Mouse (Mus musculus) inflammation-experienced regulatory T-cells, adult 6 months (primary cell): ENCODE results near the gene Mpp3. TPM values are rescaled to one million over a fixed set of nuclear protein-coding genes. Genes with fewer than 3 reads are reported as not detected.

Experiments
- ATAC-seq: one replicate; pipeline ENCODE4 v1.8.0; 2017
- polyA plus RNA-seq, 3 experiments: library from polyadenylated mRNA; unstranded; fragments of 100-300 nt; shearing (Covaris generic); gene quantifications; one replicate each; pipeline ENCODE4 v1.2.1; 2017

Mpp3 gene
- under 1 TPM in 1 of 3 experiments, not detected in 2; 0.25 TPM for polyA plus RNA-seq

DNA sequence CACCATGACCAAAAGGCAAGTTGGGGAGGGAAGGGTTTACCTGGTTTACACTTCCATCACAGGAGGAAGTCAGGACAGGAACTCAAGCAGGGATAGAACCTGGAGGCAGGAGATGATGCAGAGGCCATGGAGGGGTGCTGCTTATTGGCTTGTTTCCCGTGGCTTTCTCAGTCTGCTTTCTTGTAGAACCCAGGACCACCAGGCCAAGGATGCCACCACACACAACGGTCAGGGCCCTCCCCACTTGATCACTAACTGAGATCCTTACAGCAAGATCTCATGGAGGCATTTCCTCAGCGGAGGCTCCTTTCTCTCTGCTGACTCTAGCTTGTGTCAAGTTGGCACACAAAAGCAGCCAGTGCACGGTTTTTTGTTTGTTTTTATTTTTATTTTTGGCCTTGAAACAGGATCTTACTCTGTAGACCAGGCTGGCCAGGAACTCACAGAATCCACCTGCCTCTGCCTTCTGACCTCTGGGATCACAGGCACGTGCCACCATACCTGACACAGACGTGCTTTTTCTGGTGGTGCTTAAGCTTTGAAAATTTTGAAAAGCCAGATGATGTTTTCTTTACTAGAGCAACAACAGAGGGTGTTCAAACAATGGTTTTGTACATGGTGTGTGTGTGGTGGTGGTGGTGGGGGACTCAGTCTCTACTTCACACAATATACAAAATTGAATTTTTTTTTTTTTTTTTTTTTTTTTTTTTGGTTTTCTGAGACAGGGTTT lies at the start of gene Mpp3:
TSS of gene Mpp3 (minus strand) at position 375 of the 730 bp plus-strand sequence.
- no peak for ATAC-seq

DNA sequence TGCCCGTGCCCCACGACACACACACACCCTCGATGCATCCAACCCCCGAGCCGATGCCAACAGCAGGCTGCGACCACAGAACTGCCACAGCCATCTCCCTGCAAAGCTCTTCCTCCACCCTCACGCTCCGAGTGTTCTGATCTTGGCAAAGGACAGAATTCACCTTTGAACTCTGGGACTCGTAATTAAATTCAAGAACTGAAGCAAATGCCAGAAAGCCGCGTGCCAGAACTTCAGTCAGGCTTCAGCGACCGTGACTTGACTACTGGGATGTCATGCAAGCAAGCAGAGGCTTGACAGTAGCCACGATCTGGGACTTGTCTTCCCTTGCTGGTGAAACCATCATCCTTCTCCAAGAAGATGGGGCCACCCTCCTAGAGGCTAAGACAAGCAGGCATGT lies 45.5 kb upstream of the Mpp3 start:
- no peak for ATAC-seq

DNA sequence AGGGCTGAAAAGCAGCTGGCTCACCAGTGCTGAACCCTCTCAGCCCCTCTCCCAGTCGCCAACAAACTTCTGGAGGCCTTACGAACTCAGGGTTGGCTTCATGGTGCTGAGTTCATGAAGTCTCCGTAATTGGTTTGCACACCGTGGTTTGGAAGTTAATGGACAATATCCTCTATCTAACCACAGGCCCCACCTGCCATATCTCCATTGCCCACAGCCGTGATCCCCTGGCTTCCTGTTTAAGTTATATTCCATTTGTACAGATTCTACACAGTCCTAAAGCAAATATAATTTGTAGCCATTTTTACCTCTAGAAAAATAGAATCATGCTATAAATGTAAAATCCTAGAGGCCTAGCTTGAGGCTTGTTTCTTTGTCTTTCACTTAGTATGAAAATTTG lies 44.5 kb upstream of the Mpp3 start:
- no peak for ATAC-seq

DNA sequence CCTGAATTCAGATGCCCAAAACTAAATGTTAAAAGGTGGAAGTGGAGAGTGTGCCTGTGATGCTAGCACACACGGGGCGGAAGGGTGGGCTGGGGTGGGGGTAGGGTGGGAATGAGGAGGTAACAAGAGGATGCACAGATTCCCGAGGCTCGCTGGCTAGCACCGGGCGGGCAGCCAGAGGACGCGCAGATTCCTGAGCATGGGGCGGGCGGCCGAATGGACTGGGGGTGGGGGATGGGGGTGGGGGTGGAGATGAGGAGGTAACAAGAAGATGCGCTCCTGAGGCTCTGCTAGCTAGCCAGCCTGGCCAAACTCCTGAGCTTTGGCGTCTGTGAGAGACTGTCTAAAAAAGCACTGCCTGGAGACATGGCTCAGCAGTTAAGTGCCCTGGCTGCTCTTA lies 42.2 kb upstream of the Mpp3 start:
- ATAC-seq: no peak

DNA sequence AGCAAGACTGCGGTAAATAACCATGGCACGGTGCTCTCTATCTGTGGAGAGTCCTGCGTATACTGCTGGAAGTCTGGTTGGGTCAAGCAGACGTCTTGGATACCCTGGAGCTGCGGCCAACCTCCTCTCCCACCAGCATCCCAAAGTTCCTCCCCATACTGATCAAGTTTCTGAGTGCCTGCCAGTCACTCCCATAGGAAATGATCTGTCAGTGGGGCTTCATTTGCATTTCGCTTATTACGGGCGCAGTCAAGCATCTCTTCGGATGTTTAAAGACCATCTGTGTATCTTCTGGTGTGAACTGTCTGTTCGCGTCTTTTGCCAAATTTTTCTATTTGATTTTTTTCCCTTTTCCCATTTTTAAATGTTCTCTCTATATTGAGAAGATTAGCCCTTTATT lies 41.4 kb upstream of the Mpp3 start:
- ATAC-seq: no peak

DNA sequence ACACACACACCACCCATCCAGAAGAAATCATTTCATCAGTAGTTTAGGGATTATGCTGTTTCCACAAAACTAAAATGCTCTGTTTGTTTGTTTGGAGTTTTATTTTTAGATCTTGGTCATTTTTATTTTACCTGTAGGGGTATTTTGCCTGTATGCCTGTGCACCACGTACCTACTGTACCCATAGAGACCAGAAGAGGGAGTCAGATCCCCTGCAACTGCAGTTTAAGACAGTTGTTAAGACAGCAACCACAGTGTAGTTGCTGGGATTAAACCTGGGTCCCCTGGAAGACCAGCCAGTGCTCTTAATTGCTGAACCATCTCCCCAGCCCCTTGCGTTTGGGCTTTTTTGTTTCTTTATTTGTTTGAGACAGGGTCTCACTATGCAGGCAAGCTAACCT lies 40.7 kb upstream of the Mpp3 start:
- no peak for ATAC-seq

DNA sequence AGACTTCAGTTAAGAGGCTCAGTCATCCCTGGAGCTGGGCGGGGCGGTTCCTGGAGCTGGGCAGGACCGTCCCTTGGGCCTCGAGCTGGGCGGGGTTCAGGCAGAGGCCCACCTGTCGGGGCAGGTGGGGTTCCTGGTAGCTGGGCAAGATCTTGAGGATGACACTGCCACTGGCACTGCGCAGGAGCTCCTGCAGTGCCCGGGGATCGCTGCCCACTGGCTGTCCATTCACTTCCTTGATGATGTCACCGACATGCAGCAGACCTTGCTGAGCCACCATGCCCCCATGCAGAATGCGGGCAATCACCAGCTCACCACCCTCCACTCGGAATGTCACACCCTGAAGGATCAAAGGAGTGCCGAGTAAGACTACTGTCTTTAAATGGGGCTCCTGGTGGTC lies 34.8 kb upstream of the Mpp3 start:
- no peak for ATAC-seq

DNA sequence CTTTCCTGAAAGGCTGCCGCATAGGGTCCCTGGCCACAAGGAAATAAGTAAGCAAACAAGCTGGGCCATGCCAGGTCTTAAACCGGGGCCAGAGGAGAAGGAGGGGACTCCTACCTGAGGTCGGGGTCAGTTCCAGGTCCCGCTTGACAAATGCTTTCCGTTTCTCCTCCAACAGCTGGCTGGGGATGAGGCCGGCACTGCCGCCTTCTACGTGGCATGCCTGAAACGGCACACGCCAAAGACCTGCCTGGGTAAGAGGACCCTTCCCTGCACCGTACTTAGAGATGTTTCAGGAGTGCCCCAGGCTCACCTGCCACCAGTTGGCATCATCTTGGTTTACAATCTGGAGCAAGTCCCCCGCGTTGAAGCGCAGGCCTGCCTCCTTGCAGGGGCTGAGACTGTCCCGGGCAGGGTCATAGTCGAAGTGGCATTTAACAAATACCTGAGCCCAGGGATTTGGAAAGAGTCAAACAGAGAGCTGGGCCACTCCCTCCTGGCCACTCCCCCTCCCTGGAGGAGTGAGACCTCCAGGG lies 33.7 kb upstream of the Mpp3 start:
- no peak for ATAC-seq

DNA sequence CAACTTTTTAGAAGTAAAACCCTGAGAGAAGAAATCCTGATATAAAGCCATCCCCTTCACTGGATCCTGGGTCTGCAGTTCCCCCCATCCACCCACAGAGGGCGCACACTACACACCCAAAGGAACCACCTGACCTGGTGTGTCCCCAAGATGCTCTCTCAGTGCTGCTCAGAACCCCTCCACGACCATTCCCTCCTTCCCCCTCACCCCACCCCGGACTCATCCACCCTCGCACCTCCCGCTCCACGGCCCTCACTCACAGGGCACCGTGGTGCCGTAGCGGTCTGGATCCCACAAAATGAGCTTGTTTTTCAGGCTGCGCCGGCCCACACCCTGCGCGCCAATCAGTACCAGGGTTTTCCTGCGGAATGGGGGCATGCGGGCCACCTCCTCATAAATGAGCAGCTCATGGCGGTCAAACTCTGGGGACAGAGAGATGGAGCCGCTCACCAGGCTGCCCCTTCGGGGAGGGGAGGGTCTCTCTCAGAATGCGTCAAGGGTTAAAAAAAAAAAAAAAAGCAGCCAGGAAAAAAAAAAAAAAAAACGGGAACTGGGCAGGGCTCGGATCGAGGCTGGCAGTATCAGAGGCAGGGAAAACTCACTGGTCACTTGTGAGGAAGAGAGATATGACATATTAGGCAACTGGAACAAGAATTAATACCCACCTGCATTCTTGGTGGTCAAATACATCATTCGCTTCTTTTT lies 33.1 kb upstream of the Mpp3 start:
- ATAC-seq: peak; percentile 54

DNA sequence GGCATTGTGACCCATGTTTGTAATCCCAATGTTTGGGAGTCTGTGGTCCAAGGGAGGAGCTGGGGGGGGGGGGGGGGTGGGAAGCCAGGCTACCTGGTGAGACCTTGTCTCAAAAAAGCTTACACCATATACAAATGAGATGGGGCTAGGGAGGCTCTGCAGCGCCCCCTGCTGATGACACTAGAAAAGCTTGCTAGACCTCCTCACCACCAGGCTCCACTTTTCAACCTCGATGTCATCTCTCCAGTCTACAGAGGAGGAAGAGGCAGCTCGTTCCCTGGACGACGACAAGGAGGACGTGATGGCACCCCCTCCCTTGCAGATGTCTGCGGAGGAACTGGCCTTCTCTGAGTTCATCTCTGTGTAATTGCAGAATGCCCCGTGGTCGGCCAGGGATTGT lies 25.6 kb upstream of the Mpp3 start:
- no peak for ATAC-seq

DNA sequence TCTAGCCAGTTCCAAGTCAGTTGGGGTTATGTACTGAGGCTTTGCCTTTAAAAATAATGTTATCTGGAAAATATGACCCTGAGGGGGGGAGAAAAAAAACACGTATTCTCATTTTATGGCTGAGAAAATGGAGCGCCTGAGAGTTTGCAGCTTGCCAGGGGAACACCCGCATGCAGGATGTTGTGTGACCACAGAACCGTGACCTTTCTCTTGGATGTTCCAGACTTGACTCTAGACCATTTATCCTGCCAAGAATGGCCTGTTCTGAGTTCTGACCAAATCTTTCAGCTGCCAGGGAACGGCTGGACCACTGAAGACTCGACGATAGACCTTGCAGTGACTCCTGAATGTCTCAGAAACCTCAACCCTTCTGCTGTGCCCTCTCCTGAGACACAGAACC lies 24.9 kb upstream of the Mpp3 start:
- ATAC-seq: no peak

DNA sequence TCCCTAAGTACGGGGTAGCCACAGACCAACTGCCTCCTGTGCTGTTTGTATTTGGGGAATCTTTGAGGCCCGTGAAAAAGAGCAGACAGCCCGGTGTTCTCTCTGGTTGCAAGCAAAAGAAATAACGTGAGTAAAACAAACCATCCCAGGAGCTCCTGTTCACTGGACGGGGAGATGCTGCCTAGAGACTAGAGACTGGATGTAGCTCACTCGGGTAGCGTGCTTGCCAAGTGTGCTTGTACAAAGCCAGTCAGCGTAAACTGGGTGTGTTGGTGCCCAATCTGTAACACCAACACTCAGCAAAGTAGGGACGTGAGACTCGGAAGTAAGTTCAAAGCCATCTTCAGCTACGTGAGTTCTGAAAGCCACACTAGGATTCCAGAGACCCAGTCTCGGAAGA lies 24.4 kb upstream of the Mpp3 start:
- ATAC-seq: no peak

DNA sequence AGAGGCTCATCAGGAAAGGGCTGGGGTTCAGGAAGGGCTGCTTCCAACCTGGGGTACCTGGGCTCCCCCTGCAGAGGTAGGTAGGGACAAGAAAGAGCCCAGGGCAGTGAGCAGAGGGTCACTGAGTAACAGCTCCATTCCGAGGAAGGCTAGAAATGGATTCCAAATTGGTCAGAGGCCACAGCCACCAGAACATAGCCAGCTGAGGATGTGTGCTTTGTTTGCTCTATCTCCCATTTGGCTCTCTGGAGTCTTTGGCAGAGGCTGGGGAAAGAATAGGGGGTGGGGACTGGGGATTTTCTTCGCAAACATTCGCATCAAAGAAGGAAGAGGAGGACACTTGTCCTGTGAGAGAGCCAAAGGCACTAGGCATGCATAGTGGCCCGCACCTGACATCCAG lies 23.7 kb upstream of the Mpp3 start:
- no peak for ATAC-seq

DNA sequence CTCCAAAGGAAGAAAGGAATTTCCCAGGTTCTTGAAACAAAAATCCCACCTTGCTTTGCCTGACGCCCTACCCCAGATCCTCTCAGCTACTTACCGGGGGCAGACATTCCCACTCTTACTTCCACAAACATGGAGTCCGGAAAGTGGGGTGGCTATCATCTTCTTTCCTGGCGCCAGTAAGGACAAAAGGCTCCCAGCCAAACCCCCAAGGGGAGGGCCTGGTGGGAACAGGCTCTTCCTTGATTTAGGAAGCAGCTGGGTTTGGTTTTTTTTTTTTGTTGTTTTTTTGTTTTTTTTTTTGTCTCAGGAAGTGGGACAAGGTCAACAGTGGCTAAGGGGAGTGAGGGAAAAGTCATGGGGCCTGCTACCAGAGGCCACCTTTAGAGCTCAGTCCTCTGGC lies 23.3 kb upstream of the Mpp3 start:
- no peak for ATAC-seq

DNA sequence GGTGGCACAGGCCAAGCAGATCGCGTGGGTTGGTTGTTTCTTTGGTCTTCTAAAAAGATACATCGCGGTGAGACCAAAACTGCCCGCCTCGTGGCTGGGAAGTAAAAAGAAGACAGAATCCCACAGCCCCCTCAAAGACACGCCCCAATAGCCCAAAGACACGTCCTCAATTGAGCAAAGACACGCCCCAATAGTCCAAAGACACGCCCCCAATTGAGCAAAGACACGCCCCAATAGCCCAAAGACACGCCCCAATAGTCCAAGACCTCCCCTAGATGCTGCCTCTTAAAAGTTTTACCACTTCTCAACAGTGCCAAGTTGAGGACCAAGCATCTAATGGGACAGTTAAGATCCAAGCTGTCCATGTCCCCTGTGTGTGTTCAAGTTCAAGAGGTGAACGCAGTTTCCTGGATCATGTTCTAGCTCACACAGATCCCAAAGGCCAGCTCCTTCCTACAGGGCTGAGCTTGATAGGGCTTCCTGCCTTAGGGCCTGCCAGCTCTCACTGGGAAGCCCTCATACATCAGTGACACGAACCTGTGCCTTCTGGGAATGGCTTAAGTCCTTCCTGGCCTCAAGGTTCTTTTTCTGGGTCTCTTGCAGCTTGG lies 21.7 kb upstream of the Mpp3 start:
- no peak for ATAC-seq

DNA sequence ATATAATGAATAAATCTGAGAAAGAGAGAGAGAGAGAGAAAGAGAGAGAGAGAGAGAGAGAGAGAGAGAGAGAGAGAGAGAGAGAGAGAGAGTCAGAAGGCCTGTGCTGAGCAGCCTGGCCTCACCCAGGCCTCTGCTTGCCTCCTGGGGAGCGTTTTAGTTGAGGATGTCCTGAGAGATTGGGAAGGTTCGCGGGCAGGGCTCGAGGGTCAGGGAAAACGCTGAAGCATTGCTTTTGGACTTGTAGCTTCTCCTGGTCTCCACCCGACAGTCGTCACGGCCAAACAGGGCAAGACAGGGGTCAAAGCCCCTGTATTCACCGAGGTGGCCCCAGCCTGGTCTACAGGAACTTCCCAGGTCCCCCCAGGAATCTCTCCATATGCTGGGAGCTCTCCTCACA lies 18.3 kb upstream of the Mpp3 start:
- no peak for ATAC-seq

DNA sequence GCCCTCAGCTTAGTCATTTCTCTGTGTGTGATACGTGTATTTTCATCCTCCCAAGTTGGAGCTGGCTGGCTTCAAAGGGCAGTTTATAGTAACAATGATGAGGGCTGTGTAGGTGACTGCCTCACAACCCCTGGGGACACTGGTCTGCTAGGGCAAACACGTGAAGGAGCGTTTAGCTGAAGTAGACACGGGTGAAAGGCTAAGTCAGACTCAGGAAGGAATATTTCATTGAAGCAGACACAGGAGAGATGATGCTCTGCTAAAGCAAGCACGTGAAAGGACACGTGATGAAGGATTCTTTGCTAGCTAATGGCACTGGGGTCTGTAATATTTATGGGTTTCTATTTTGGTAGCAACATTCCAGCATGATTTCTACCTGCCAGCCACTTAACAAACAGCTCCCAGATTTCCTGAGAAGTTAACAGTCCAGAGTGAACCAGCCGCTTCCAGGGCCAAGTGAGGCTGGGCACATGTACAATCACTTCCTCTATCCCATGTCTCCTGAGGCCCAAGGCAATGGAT lies 16.5 kb upstream of the Mpp3 start:
- no peak for ATAC-seq

DNA sequence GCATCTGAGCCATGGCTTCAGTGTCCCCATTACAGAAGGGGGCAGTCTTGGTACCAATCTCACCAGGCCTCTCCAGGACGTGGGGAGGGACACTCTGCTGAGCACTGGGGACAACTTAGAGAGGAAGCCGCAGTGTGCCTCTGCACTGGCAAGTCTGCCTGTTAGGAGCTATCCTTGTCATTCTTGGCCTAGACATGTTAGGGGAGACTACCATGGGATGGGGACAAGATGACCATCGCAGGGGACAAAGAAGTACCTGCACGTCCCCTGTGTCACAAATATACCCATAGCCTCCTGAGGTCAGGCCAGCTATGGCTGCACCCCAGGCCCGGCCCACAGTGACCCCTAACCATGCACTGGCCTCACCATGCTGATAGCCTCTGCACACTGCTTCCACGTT lies 15.1 kb upstream of the Mpp3 start:
- ATAC-seq: no peak

DNA sequence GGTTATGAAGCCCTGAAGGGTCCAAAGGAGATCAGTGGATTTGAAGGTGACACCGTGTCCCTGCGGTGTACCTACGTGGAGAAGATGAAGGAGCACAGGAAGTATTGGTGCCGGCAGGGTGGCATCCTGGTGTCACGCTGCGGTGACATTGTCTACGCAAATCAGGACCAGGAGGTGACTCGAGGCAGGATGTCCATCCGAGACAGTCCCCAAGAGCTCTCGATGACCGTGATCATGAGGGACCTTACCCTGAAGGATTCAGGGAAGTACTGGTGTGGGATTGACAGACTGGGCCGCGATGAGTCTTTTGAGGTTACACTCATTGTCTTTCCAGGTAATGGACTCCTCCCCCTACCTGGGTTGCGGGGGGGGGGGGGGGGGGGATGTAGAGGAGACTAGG lies 14.7 kb upstream of the Mpp3 start:
- no peak for ATAC-seq

DNA sequence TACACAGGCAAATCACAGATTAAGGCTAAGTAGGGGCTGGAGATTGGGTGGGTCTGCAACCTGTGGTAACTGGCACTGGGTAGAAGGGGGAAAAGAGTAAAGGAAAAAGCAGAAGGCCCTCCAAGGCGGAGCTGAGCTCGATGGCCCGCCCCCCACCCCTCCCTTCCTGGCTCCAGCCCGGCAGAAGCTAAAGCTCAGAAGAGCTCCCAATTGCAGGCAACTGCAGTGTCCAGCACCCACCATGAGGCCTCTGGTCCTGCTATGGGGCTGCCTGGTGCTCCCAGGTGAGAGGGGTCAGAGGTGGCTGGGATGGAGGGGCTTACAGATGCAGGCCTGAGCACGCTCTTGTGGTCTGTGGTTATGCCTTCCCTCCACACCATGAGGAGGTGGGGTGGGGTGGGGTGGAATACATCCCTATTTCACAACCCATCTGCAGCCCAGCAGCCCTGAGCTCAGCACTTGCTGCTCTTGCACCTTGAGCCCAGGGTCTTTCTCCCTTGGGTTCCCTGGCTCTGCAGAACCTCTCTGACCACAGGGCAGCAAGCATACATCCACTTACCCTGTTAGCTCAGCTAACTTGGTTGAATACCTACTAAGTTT lies 13.2 kb upstream of the Mpp3 start, which contains the start of gene Cd300lg:
TSS of gene Cd300lg (plus strand) at position 160 of the 600 bp plus-strand sequence.
- no peak for ATAC-seq

DNA sequence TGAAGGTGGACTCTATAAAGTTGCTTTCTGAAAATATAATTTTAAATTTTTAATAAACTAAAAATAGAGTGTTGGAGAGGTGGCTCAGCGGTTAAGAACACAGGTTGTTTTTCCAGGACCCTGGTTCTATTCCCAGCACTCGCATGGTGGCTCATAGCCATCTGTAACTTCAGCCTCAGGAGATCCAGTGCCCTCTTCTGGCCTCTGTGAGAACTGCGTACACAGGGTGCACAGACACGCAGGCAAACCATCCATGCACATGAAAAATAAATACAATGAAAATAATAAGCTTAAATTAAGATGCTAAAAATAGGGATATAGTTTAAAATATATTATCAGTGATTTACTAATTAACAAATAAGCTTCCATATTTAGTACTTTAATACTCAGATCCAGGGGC lies 12.4 kb upstream of the Mpp3 start:
- no peak for ATAC-seq

DNA sequence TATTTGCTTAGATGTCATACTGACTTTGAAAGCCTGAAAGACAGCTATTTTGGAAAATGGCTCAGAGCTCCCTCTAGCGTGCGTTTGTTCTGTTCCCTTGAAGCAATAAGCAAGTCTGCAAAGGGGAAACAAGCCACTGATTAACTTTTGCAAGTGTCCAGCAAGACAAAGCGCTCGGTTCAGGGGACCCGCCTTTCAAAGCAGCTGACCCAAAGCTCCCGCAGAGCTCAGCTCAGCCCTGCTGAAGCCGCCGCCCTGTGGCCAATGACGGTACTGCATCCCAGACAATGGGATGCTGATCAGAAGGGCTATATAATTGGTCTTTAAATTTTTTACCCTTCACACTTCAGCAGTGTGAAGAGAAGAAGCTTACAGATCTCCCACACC lies 11.9 kb upstream of the Mpp3 start:
- ATAC-seq: no peak

DNA sequence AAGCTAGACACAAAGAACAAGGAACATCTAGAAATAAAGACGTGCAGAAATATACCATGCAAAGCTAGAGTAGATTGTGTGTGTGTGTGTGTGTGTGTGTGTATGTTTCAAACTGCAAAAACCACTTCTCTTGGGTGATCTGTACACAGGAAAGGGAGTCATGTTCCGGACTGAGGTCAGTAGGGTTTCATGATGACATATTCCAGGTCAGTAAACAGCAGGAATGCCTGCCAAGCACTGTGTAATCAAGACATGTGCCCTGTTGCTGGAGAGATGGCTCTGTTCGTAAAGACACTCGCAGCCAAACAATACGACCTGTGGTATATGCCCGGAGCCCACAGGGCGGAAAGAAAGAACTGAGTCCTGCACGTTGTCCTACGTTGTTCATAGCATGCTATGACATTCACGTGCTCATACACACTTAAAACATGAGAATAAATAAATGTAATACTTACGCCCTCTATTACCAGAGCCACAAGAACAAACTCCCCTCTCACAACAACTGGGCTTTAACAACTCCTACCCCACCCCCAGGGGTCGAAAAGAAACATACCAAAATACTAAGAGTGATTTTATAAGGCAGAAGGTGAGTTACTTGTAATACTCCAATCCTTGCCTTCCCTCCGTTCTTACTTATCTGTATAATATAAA lies 11.4 kb upstream of the Mpp3 start:
- ATAC-seq: no peak
